Mouse (Mus musculus) large intestine, adult 2 months (tissue): ENCODE results near the gene Tbk1. TPM values are rescaled to one million over a fixed set of nuclear protein-coding genes. Genes with fewer than 3 reads are reported as not detected.

ENCODE experiments used
- DNase-seq: peaks from one replicate; pipeline ENCODE4 v3.0.0-alpha.2; 2012; ENCODE audit warnings: low read depth, low spot score
- WGBS: fragments of 180-500 bp; shearing (Covaris S2); methylation state at CpG from one replicate; pipeline ENCODE4 v1.1.7; 2018; 5-methylcytosine and 5-hydroxymethylcytosine counted together
- polyA plus RNA-seq: library from polyadenylated mRNA; depleted of rRNA; stranded (reverse); fragments of >200 nt; gene quantifications from 2 replicates; pipeline ENCODE4 v1.2.3, GENCODE M21; 2012; rRNA removed

Gene Tbk1
- polyA plus RNA-seq: 11.0 and 21.2 TPM in 2 replicates

DNA sequence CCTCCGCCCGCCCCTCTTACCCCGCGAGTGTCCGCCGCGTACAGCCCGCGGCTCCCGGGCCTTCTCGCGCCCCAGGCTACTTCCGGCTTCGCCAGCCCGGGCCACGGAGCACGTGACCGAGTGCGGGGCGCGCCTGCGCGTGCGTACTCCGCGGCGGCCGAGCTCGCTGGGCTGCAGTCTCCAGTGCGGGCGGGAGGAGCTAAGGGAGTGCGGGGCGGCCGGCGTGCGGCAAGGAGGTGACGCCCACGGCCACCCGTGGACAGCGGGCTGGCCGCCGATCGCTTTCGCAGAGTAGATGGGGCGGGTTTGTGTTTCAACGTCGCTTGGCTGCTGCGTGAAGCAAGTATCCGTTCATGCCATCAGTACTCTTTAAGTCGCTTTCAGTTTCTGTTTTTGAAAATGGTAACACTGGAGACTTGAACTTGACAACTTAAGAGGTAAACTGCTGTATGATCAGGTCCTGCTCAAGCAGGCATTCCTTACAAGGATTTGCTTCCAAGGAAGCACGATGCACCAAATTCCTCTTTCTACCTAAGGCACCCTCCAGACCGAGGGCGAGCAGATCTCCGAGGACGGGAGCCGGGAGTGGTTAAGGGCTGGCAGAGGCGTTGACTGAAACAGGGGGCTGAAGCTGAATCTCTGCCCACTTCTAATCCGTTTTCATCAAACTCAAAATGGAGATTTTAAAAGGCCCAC, at the start of gene Tbk1:
Gene Tbk1, minus strand, starts transcription at position 113 of the 696 bp plus-strand sequence.
- peak; percentile 59 for DNase-seq
- WGBS: 1% methylated on average over 58 of the region's 58 CpGs

- WGBS: 88% methylated on average over 6 of the region's 6 CpGs
- DNase-seq: no peak
Observed at GRCm38 (mm10) chr10:121636276-121636675, 49.7 kb upstream of the Tbk1 start.

- DNase-seq: no peak
- WGBS: 45% methylated on average over 1 of the region's 1 CpGs
Observed at GRCm38 (mm10) chr10:121634159-121634558, 47.6 kb upstream of the Tbk1 start.

DNA sequence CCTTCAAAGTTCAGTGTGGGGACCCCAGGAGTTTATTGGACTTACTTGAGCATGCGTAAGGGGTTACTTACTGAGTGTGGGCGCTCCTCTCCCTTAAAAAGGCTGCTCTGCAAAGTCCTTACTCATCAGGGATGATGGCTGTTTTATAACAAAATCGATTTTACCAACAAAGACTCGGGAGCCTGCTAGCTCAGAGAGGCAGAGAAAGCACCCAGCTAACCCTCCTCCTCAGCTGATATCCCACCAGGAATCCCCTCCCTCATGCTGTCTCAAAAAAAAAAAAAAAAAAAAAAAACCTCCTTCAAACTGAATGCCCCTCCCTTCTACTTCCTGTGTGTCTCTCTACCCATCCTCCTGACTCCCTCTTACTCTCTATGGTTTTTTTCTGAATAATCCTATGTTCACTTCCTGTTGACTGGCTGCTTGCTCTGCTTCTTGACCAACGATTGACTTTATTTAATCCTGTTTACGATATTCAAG, 42.0 kb upstream of the Tbk1 start:
- WGBS: 87% methylated on average over 6 of the region's 6 CpGs
- no peak for DNase-seq

- 65% methylated on average over 10 of the region's 10 CpGs for WGBS
- DNase-seq: no peak
Observed at GRCm38 (mm10) chr10:121627216-121627852, 40.7 kb upstream of the Tbk1 start.

DNA sequence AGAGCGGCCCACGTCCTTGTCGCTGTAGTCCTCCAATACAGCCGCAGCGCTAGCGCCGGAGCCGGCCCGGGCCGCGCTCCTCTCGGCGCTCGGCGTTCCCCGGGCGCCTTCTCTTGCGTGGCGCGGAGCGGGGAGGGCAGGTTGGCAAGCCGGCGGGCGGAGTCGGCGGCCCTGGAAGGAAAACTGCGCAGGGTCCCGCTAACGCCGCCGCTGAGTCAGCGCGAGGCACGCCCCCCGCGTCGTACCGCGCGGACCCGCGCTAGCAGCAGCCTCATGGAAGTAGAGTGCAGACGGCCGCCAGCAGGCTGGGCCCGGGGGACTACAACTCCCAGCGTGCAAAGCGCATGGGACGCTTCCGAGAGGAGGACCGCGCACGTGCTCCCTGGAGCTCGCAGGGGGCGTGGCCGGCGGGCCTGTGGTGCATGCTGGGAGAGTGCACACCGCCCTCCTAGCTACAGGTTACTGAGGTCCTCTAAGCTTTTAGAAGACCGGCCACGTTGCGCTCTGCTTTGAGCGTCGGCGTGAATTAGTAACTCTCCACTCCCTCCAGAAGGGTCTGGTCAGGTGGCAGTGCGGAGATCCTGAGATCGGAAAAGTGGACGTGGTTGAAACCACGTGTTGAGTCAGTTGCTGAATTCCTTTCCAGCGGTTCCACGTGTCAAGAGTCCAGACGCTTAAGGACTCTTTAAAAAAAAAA, 39.7 kb upstream of the Tbk1 start, which contains the start of gene Xpot:
Gene Xpot, minus strand, starts transcription at position 147 of the 697 bp plus-strand sequence.
- under 1% methylated on average over 69 of the region's 70 CpGs for WGBS
- peak; percentile 94 for DNase-seq

DNA sequence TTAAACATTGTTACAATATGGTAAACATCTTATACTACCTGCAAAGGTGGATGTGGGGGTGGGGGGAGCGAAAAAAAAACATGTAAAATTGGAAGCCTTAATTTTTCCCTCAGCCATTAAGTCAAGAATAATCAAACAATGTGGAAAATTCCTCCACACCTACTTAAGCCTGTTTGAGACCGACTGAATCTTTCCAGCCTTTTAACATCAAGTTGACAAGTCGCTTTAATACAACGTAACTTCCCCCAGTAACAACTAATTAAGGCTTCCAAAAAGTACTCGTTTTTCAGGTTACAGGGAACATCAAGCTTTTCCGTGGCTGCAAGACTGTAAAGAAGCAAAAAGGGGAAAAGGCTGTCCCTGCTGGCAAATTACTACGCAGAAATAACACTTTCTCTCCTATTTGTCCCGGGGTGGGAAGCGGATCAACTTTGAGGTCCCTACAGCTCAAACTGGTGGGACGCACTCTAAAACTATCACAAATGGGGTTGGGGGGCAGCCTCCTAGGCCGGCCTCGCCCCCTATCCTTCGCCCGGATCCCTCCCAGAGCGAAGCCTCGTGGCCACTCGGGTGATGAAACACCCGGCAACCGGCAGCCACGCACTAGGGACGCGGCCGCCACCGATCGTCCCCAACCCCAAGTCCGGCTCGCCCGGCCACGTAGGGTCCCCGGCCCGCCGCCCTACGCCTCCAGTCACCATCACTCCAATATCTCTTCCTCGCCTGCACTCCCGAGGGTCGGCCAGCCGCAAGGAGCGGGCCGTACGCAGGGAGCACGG, 39.0 kb upstream of the Tbk1 start:
- no peak for DNase-seq
- WGBS: under 1% methylated on average over 41 of the region's 41 CpGs

- WGBS: 6% methylated on average over 9 of the region's 9 CpGs
- DNase-seq: no peak
Observed at GRCm38 (mm10) chr10:121625006-121625405, 38.4 kb upstream of the Tbk1 start.

DNA sequence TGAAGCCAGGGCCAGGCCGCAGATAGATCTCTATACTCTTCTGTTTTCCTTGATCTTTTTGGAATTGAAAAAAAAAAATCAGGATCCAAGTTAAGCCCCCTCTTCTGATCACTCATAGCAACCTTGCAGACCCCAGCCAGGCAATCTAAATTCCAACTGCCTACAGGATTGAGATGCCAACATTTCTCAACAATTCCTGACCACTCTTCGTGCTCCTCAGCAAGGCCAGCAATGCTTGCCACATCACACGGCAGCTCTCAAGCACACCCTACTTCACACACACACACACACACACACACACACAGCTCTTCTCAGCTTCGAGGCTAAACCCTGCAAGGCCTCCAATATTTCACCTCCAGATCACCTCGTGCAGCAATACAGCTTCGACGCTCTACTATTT, 37.1 kb upstream of the Tbk1 start:
- 82% methylated on average over 7 of the region's 7 CpGs for WGBS
- DNase-seq: no peak

DNA sequence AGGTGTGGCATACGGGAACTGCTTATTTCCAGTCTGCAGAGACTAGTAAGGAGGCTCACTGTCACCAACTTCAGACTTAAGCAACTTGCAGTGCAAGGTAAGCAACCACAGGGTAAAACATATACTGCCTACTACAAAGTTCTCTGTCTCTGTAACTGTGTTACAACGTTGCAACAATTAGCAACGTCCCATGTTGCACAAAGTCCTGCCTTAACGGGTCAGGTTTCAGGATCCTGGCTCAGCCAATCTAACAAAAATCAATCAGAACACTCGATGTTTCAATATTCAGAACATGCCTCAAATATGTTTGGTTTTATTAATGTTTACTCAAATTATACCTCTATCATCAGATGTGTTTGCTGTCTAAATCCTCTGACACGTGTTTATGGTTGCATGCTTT, 35.8 kb upstream of the Tbk1 start:
- 77% methylated on average over 6 of the region's 6 CpGs for WGBS
- no peak for DNase-seq

DNA sequence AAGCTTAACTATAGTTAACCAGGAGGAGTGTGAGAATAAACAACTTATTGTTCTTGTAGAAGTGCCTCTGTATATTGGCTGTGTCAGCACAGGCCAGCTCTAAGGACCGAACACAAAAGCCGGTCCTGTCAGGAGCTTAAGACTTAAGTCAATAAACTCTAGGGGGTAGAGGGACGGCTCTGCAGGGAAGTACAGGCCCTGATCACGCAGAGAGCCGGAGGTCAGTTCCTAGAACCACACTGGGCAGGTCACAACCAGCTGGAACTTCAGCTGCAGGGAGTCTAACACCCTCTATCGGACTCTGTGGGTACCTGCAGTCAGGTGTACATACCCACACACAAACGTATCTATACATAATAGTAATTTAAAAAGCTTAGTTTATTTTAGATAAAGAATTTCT, 29.3 kb upstream of the Tbk1 start:
- no peak for DNase-seq
- WGBS: 64% methylated on average over 7 of the region's 7 CpGs

DNA sequence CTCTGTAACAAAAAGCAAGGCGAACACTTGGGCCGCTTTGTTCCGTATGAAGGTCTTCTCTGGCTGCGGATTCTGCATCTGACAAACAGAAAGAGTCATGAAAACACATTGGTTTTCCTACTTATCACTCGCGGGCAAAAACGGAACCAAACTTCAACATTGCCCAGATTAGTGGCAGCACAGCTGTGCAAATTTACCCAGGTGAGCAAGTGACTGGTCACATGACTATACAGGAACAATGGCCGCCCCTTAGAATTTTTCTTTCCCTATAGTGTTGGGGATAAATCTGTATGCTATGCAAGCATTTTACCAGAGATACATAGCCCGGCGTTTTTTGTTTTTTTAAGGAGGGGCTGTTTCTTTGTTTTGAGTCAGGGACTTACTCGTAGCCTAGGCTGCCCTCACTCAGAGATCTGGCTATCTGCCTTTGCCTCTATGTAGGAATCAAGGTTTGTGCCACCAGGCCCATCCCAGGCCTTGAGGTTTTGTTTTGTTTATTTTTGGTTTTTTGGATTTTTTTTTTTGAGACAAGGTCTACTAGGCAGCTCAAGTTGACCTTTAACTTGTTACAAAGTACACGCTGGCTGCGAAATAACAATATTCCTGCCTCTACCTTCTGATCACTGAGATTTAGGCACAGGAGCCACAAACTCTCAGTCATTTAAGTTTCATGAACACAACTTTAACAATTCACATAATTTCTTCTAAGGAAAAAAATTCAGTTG, 28.7 kb upstream of the Tbk1 start:
- no peak for DNase-seq
- WGBS: 77% methylated on average over 13 of the region's 13 CpGs

GRCm38 (mm10) chr10:121613570-121613969, 27.0 kb upstream of the Tbk1 start:
- WGBS: 84% methylated on average over 13 of the region's 13 CpGs
- DNase-seq: no peak

DNA sequence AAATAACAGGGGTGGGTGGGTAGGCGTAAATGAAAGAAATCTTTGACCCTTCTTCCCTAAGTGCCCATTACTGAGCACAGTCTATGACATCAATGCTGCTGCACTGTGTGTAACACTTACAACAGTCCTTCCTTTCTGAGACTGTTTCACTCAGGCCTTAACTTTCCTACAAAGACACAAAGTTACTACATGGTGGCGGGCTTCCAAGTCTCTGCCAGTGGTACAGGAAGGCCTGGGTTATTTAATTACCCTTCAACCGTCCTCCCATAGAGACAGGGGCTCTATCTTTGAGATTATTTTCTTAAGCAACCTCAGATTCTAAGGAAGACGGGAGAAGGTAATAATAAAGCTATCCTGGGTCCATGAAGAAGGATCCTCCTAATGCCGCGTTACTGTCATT, 25.9 kb upstream of the Tbk1 start:
- no peak for DNase-seq

DNA sequence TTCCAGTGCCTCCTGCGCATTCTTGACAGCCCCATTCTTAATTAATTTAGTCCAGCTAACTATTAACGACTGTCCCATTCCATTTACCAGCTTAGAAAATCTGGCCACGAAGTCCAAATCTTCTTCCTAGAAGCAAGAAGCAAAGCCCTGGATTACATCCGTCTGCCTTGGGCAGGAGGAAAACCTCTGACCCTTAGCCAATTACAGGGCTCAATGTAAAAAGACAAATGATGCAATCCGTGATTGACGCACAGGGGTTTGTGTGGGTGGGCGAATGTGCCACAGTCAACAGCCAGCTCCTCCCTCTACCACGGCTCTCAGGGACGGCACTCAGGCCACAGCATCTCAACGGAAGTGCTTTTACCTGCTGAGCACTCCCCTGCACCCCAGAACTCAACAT, 25.0 kb upstream of the Tbk1 start:
- DNase-seq: no peak

More for the DNA sequence above, 25.9 kb upstream of the Tbk1 start:
- WGBS: 90% methylated on average over 6 of the region's 6 CpGs

GRCm38 (mm10) chr10:121608177-121608576, 21.6 kb upstream of the Tbk1 start:
- no peak for DNase-seq
- 85% methylated on average over 10 of the region's 10 CpGs for WGBS

More for the DNA sequence above, 25.0 kb upstream of the Tbk1 start:
- WGBS: 90% methylated on average over 10 of the region's 10 CpGs

GRCm38 (mm10) chr10:121604632-121605344, 18.2 kb upstream of the Tbk1 start:
- no peak for DNase-seq
- WGBS: 90% methylated on average over 13 of the region's 13 CpGs

- 82% methylated on average over 4 of the region's 4 CpGs for WGBS
- no peak for DNase-seq
Observed at GRCm38 (mm10) chr10:121603556-121603955, 17.0 kb upstream of the Tbk1 start.

- DNase-seq: no peak
- WGBS: 58% methylated on average over 6 of the region's 6 CpGs
Observed at GRCm38 (mm10) chr10:121601272-121601671, 14.7 kb upstream of the Tbk1 start.
